Mouse (Mus musculus): ENCODE measurements around the gene Gtf2h5.

DNA sequence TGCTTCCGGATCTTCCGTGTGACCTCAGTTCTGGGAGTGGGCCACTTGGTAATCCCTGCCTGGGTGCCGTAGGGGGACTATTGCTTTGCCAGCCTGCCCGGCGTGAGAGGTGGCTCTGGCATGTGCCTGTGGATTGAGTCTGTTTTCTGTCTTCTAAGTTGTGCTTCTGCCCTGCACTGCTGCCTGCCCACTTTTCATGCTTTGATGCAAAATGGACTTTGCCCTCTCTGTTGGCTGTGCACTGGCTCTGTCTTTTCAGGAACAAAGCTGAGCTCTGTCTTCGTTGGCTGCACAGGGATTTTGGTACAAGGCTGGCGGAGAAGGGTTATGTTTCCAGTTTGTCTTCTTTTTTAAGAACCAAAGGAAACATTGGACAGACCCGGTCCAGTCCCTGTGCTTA lies 43.1 kb upstream of the Gtf2h5 start:
- TF ChIP-seq CTCF (IDR thresholded peaks at IDR 0.05; ENCODE audit: low read depth, low read length) (no peak), POLR2A (IDR thresholded peaks at IDR 0.05; ENCODE audit: borderline replicate concordance, low read depth, low read length) (no peak)
